Mouse (Mus musculus) layer of hippocampus, postnatal 14 days (tissue): Measurements from ENCODE around the gene Usp32. TPM values are rescaled to one million over a fixed set of nuclear protein-coding genes. Genes with fewer than 3 reads are reported as not detected.

Experiments
- DNase-seq, 2 experiments: peaks; one replicate each; pipeline ENCODE4 v3.0.0; 2021 to 2022; ENCODE audit warnings: low spot score in 2 of 2, mixed read lengths in 1 of 2
- total RNA-seq, 2 experiments: library from RNA; stranded (reverse); gene quantifications; 2 replicates each; pipeline ENCODE4 v1.2.3; 2021

Usp32 gene
- total RNA-seq, 2 experiments from 2014 or later = 76.2 to 86.3 TPM

DNA sequence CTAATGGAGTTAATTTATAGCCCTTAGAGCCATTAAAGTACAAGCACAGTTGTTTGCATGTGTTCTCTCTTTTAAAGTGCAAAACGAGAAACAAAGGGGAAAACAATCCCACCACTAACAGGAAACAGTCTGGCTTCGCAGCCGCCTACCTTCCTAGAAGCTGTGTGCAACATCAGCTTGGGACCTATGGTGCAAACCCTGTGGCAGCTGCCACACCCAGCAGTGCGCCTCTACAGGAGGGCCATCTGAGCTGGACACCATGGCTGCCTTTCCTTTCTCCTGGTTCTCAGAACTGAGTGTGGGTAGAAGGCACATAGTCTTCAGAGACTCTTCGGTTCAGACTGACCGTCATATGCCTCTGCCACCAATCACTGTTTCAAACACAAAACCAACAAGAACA, 154.5 kb downstream of the Usp32 start:
- no peak for DNase-seq

GRCm38 (mm10) chr11:84980697-84981096, 159.3 kb downstream of the Usp32 start:
- DNase-seq = no peak

DNA sequence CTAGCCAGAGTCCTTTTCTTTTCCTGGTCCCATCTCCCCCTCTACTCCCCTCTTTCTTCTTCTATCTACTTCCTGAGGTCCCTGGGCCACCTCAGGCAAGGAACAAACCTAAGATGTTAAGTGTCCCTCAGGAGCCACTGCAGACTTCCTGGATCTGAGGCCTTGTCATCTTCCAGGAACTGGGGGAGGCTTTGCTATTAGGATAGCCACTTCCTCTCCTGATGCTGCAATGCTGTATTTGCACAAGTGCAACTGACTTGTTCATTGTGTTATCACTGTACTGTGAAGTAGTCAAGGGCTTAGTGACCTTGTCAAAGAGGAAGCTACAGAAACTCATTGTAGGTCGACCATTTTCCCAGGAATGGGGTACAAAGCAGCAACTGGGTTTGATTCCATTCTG, 160.6 kb downstream of the Usp32 start:
- no peak for DNase-seq

GRCm38 (mm10) chr11:84978113-84978512, 161.8 kb downstream of the Usp32 start:
- DNase-seq = peak in 1 of 2 experiments; percentile 41

DNA sequence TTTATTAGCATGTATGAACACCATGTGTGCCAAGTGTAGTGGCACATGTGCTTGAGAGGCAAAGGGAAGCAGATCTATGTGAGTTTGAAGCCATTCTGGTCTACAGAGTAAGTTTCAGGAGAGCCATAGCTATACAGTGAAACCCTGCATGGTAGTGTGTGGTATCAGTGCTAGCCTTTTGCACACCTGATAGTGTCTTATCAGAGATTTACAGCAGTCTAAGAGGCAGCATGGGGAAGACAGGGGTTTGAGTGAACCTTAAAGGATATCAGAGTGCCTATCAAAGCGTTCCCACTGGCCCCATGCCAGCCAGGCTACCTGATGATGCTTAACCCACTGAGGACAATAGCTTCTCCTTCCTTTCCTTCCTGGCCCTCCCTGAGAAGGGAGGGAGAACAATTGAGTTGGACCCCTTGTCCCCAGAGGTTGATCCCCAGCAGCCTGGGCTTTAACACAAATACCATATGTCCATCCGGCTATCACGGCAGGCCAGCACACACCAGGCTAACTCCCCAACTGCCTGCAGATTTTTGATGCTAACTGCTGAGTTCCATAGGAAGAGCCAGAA, 162.5 kb downstream of the Usp32 start:
- no peak for DNase-seq

DNA sequence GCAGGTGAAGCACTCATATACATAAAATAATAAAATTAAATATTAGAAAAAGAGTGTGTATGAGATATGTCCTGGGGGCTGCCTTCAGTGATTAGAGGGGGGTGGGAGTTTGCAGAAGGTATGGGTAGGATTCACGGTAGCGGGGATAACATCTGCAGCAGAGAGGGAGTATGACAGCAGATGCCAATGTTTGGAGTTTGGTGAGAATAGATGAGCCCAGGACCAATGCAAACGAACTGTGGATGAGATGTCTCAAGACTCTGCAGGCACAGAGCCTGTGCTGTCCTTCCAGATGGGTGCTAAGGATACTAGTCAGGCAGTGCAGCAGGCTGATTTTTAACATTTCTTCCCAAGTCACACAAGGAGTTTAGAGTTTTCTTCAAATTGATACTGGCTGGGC, 163.3 kb downstream of the Usp32 start:
- no peak for DNase-seq

DNA sequence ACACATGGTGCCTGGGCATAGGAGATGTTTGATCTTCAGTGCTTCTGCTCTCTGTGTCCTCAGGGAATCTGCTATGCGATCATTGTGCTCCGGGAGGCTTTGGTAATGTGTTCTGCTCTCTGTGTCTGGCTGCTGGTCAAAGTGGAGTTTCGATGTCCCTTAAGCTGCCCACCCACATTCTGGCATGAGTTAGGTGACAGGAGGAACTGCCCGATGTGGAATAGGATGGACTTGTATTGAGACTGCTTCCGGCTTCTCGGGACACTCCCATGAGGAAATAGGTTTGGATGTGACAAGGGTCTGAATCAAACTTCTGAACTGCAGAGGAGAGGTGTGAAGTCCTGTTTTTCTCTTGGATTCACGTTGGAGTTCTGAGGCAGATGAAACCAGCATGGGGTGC, 165.4 kb downstream of the Usp32 start:
- no peak for DNase-seq

DNA sequence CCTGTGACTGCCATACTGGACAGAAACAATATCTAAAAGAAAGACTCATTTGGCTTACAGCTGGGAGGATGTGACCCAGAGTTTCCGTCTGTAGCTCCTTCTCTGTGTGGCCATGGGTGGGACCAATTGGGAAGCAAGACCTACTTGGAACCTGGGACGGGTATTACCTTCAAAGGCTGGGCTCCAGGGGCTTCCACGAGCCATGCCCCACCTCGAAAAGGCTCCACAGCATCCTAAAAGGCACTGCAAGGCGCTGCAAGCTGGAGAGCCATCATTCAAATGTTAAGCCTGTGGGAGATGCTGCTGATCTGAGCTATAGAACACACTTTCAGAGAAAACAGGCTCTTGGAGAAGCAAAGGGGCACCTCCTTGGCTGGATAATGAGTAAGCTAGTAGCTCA, 166.3 kb downstream of the Usp32 start:
- DNase-seq = no peak

DNA sequence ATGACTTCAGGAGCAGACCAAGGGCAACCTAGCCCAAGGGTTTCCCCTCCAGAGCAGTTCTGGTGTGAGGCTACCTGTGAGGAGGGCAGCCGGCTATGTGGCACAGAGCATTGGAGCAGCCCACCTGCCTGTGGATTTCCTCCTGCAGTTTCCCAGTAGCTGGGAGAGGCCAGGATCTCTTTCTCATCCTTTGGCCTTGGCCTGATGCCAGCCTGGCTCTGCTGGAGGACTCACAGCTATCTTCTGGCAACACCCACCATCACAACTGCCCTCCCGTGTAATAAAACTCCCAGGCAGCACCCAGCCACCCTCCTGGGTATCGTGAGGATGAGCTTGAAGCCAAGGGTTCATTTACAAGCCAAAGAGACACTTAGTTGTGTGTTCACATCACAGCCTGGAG, 167.9 kb downstream of the Usp32 start:
- DNase-seq = no peak

- no peak for DNase-seq
These were observed 171.2 kb downstream of the Usp32 start for GRCm38 (mm10) chr11:84968775-84969174.

- no peak for DNase-seq
These were observed 171.7 kb downstream of the Usp32 start for GRCm38 (mm10) chr11:84968309-84968708.

DNA sequence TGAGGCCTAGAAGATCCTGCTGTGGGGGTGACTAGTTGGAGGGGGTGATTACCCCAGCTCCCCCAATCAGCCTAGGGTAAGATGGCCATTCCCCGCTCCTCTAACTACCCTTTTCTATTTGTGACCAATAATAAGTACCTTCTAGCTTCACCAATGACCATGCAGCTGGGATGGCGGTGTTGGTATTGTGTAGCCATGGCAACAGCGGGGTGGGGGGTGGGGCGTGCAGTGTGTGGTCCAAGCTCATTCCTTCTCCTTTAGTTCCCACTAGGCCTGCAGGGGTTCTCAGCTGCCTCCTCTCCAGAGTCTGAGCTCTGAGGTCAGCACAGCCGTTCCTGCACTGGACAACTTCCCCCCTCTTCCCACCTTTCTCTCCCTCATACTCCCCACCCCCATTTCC, 172.8 kb downstream of the Usp32 start:
- no peak for DNase-seq

GRCm38 (mm10) chr11:84966696-84967095, 173.3 kb downstream of the Usp32 start:
- DNase-seq = no peak

GRCm38 (mm10) chr11:84963556-84963955, 176.4 kb downstream of the Usp32 start:
- no peak for DNase-seq

DNA sequence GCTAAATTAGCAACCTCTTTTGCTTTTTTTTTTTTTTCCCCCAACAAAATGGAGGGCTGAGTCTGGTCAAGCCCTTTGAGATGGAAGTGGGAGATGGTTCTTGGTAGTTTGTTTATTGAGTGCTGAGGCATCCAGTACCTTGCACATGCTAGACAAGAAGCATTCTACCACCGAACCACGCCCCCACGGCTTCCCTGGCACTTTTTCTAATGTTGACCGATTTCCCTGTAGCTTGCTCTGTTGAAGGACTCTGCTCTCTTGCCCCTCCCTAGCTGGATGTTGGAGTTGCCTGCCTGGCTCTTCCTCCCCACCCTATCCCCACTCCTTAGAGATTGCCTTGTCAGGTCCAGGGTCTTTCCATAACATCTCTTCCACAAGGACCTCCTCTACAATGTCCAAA, 177.4 kb downstream of the Usp32 start:
- no peak for DNase-seq

DNA sequence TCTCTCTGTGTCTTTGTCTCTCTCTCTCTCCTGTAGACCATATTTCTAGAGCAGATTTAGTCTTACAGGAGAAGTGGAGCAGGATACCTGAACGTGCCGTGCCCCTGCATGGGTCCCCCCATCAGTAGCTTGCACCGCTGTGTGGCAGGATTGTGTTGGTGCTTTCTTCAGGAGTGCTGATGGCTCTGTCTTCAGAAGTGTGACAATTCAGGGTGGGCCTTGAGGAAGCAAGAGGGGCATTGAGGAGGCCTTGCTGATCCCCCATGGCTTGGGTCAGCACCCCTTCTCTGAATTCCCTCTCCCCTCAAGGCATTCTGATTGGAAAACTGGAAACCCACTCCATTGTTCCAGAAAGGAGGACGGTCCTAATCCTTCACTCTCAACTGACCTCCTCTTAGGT, 178.4 kb downstream of the Usp32 start:
- no peak for DNase-seq

DNA sequence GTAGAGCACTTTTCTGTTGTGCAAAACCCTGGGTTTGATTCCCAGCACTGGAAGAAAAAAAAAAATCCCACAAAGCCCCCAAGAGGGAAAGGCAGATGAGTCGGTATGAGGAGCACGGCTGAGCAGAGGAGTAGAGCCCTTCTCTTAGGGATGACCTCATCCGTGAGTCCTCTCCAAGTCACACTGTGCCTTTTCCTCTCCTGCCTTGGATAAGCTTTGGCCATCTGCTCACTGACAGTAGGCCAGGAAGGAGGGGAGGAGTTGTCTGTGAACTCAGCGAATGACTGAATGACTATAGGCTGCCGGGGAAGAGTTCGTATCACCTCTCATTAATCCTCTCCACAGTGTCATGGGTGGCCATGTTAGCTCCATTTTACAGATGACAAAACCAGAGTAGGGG, 179.2 kb downstream of the Usp32 start:
- DNase-seq = no peak

- DNase-seq = no peak
These were observed 179.7 kb downstream of the Usp32 start for GRCm38 (mm10) chr11:84960291-84960690.

DNA sequence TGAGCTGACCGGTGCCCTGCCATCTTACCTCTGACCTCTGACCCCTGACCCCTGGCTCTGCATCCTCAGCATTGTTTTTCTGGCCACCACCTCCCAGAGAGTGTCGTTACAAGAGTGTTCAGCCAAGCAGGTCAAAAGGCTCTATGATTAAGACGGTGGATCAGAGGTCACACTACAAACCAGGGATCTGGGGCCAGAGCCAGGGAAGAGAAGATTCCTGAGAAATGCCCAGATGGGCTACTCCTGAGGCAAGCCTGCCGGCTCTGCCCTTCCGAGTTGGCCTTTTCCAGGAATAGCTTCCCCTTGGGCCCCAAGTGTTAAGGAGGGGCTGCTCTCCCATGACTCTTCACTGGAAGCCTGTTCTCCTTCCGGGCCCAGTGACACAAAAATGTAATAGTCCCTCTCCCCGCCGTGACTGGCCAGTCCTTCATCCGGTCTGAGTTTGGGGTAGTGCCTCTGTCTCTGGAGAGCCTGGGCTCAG, 180.2 kb downstream of the Usp32 start:
- no peak for DNase-seq

GRCm38 (mm10) chr11:84959181-84959580, 180.8 kb downstream of the Usp32 start:
- DNase-seq = no peak

DNA sequence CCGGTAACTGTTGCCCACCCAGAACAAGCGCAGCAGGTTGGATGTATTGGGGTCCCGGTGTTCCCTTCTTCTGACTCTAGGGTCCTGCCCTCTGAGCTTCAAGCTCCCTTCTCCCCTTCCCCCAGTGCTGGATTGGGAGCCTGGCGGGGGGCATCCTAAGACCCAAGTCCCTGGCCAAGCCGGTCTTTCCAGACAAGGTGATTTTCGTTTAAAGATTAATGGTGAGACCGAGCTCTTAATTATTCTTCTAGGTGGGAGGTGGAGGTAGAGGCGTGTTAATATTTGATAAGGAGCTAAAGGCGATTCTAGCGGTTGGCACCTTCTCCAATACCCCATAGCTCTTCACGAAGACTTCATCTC, 181.7 kb downstream of the Usp32 start:
- DNase-seq = no peak

GRCm38 (mm10) chr11:84957591-84958270, 182.2 kb downstream of the Usp32 start, which contains the start of gene Car4:
Gene Car4 (plus strand): TSS chr11:84957786.
- no peak for DNase-seq

DNA sequence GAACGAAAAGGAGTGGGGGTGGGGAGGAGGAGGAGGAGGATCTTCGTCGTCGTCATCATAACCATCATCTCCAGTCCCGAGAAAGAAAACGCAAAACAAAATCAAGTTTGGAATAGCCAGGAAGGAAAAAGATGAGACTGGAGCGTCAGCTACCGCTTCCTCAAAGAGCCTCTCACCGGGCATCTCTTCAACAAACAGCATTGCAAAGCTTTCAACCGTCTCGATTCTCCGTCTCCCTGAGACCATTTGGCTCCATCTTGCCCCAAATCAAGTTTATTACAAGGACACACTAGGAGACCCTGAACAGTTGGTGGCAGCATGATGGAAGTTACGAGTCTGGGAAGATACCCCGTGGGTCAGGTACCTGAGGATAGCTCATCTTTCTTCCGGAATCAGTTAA, 182.8 kb downstream of the Usp32 start:
- DNase-seq = no peak
